Mouse (Mus musculus) small intestine, adult 10 weeks (tissue): ENCODE measurements around the gene Vmn1r129. TPM values are rescaled to one million over a fixed set of nuclear protein-coding genes. Genes with fewer than 3 reads are reported as not detected.

ENCODE experiments used
- polyA plus RNA-seq: library from polyadenylated mRNA; stranded (reverse); fragments of 350-450 nt; fragmentation: Illumina TruSeq; extraction: RNeasy Lipid Tissue Mini Kit (QIAGEN cat#74804); gene quantifications from one replicate; pipeline ENCODE4 v1.2.3, GENCODE M21; 2014; ENCODE audit warnings: low replicate concordance

Vmn1r129 gene
- not detected for polyA plus RNA-seq

DNA sequence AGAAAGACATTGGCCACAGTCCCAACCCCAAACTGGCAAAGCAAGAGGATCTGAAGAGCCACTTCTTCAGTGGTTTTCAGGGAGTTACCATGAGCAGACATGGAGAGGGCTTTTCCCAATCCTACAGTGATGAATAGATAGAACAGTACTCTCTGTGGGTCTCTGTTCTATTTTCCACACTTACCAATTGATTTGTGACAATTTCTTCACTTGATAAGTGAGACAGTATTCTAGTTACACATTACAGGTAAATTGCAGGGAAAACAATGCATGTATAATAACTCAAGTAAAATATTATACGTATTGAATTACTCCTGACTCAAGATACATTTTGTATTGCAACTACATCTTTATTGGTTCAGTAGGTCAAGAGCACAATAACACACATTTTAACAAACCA lies at the start of gene Vmn1r129:
TSS of gene Vmn1r129 (minus strand) at position 101 of the 400 bp plus-strand sequence.

DNA sequence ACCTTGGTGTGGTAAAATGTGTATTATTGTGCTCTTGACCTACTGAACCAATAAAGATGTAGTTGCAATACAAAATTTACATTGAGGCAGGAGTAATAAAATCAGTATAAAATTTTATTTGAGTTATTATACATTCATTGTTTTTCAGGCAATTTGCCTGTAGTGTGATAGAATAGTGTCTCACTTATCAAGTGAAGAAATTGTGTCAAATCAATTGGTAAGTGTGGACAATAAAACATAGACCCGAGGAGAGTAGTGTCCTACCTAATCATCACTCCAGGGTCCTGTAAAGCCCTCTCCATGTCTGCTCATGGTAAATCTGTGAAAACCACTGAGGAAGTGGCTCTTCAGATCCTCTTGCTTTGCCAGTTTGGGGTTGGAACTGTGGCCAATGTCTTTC lies 12.0 kb downstream of the Vmn1r129 start, which contains the start of gene Vmn1r128:
TSS of gene Vmn1r128 (plus strand) at position 301 of the 400 bp plus-strand sequence.

DNA sequence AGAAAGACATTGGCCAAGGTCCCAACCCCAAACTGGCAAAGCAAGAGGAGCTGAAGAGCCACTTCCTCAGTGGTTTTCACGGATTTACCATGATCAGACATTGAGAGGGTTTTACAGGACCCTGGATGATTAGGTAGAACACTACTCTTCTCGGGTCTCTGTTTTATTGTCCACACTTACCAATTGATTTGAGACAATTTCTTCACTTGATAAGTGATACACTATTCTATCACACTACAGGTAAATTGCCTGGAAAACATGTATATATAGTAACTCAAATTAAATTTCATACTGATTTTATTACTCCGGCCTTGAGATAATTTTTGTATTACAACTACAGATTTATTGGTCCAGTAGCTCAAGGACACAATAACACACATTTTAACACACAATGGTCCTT lies 41.3 kb downstream of the Vmn1r129 start, which contains the start of gene Vmn1r127:
TSS of gene Vmn1r127 (minus strand) at position 101 of the 400 bp plus-strand sequence.

Other genes starting within 250 kb of the Vmn1r129 start
- gene Vmn1r122, start 227.2 kb downstream of the Vmn1r129 start, polyA plus RNA-seq, result not detected
- not detected for gene Vmn1r123, start 199.1 kb downstream of the Vmn1r129 start, polyA plus RNA-seq
- gene Gm5157, start 170.9 kb downstream of the Vmn1r129 start, polyA plus RNA-seq, result not detected
- gene Vmn1r124, start 100.7 kb downstream of the Vmn1r129 start, polyA plus RNA-seq, result not detected
- not detected for gene Vmn1r125, start 89.1 kb downstream of the Vmn1r129 start, polyA plus RNA-seq
- not detected for gene Vmn1r126, start 59.8 kb downstream of the Vmn1r129 start, polyA plus RNA-seq
- not detected for gene Vmn1r127, start 41.4 kb downstream of the Vmn1r129 start, polyA plus RNA-seq
- not detected for gene Vmn1r128, start 11.9 kb downstream of the Vmn1r129 start, polyA plus RNA-seq
- not detected for gene Gm6882, start 71.5 kb upstream of the Vmn1r129 start, polyA plus RNA-seq
- not detected for gene Vmn1r130, start 150.5 kb upstream of the Vmn1r129 start, polyA plus RNA-seq
- not detected for gene Vmn1r131, start 184.8 kb upstream of the Vmn1r129 start, polyA plus RNA-seq